Mouse (Mus musculus): ENCODE data around the gene Selenoo. TPM values are rescaled to one million over a fixed set of nuclear protein-coding genes. Genes with fewer than 3 reads are reported as not detected.

Selenoo gene
- polyA plus RNA-seq, 1 experiment from 2014 or later: 13.9 TPM

- H3K4me3 ChIP-seq: no peak overlapping the region
- peaks cover 25% of the 10 kb centered on the region for H3K4me1 ChIP-seq
- no peaks in the 10 kb centered on the region for H3K9me3 ChIP-seq (replicated peaks)
- H3K27ac ChIP-seq: no peak overlapping the region
- no peaks in the 10 kb centered on the region for H3K36me3 ChIP-seq
- WGBS: 89% methylated on average over 5 of the region's 5 CpGs
- DNase-seq (ENCODE audit: low spot score): no peak
- H3K27me3 ChIP-seq (ENCODE audit: low read depth, poor library complexity, severe bottlenecking): peaks cover 100% of the 10 kb centered on the region
These were observed 24.0 kb upstream of the Selenoo start for GRCm38 (mm10) chr15:89064891-89065290.

DNA sequence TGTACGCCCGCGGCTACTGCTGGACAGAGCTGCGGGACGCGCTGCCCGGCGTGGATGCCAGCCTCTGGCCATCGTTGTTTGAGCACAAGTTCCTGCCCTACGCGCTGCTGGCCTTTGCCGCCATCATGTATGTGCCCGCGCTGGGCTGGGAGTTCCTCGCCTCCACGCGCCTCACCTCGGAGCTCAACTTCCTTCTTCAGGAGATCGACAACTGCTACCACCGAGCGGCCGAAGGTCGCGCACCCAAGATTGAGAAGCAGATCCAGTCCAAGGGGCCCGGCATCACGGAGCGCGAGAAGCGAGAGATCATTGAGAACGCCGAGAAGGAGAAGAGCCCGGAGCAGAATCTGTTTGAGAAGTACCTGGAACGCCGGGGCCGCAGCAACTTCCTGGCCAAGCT, 21.3 kb upstream of the Selenoo start:
- Histone ChIP-seq H3K36me3 (no peaks in the 10 kb centered on the region), H3K4me3 (peak overlapping the region; percentile 28), H3K9me3 (replicated peaks) (no peaks in the 10 kb centered on the region), H3K4me1 (peaks cover 19% of the 10 kb centered on the region), H3K27me3 (ENCODE audit: low read depth, poor library complexity, severe bottlenecking) (peaks cover 83% of the 10 kb centered on the region), H3K27ac (no peak overlapping the region)
- WGBS: 31% methylated on average over 35 of the region's 35 CpGs
- peak; percentile 42 for DNase-seq (ENCODE audit: low spot score)

DNA sequence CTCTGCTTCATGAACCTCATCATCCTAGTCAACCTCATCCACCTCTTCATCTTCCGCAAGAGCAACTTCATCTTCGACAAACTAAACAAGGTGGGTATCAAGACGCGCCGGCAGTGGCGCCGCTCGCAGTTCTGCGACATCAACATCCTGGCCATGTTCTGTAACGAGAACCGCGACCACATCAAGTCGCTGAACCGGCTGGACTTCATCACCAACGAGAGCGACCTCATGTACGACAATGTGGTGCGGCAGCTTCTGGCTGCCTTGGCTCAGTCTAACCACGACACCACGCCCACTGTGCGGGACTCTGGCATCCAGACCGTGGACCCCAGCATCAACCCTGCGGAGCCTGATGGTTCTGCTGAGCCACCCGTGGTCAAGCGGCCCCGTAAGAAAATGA, 20.7 kb upstream of the Selenoo start:
- no peak for DNase-seq (ENCODE audit: low spot score)
- Histone ChIP-seq H3K4me1 (peaks cover 22% of the 10 kb centered on the region), H3K27ac (no peak overlapping the region), H3K9me3 (replicated peaks) (no peaks in the 10 kb centered on the region), H3K4me3 (peak overlapping the region; percentile 28), H3K36me3 (no peaks in the 10 kb centered on the region), H3K27me3 (ENCODE audit: low read depth, poor library complexity, severe bottlenecking) (peaks cover 77% of the 10 kb centered on the region)
- 31% methylated on average over 26 of the region's 26 CpGs for WGBS

GRCm38 (mm10) chr15:89069336-89069840, 19.5 kb upstream of the Selenoo start:
- Histone ChIP-seq H3K4me3 (no peak overlapping the region), H3K27ac (0 out of 2 replicates have a peak overlapping the region, but pooled peaks have one; percentile 19), H3K4me1 (peaks cover 32% of the 10 kb centered on the region), H3K9me3 (replicated peaks) (no peaks in the 10 kb centered on the region), H3K27me3 (ENCODE audit: low read depth, poor library complexity, severe bottlenecking) (peaks cover 65% of the 10 kb centered on the region), H3K36me3 (no peaks in the 10 kb centered on the region)
- WGBS: 83% methylated on average over 19 of the region's 19 CpGs
- no peak for DNase-seq (ENCODE audit: low spot score)

- Histone ChIP-seq H3K36me3 (no peaks in the 10 kb centered on the region), H3K27me3 (ENCODE audit: low read depth, poor library complexity, severe bottlenecking) (peaks cover 53% of the 10 kb centered on the region), H3K9me3 (replicated peaks) (no peaks in the 10 kb centered on the region), H3K4me3 (no peak overlapping the region), H3K27ac (no peak overlapping the region), H3K4me1 (peaks cover 44% of the 10 kb centered on the region)
- WGBS: 77% methylated on average over 24 of the region's 24 CpGs
- no peak for DNase-seq (ENCODE audit: low spot score)
These were observed 18.3 kb upstream of the Selenoo start for GRCm38 (mm10) chr15:89070606-89071005.

- WGBS: 62% methylated on average over 10 of the region's 10 CpGs
- H3K27me3 ChIP-seq (ENCODE audit: low read depth, poor library complexity, severe bottlenecking): peaks cover 18% of the 10 kb centered on the region
- peak overlapping the region; percentile 89 for H3K4me3 ChIP-seq
- peaks cover 4% of the 10 kb centered on the region; the same call in 1 of the 2 replicates for H3K36me3 ChIP-seq
- H3K4me1 ChIP-seq: peaks cover 58% of the 10 kb centered on the region
- no peaks in the 10 kb centered on the region for H3K9me3 ChIP-seq (replicated peaks)
- no peak for DNase-seq (ENCODE audit: low spot score)
- H3K27ac ChIP-seq: peak overlapping the region; percentile 95; the same call in 1 of the 2 replicates
These were observed 14.8 kb upstream of the Selenoo start for GRCm38 (mm10) chr15:89073993-89074603.

DNA sequence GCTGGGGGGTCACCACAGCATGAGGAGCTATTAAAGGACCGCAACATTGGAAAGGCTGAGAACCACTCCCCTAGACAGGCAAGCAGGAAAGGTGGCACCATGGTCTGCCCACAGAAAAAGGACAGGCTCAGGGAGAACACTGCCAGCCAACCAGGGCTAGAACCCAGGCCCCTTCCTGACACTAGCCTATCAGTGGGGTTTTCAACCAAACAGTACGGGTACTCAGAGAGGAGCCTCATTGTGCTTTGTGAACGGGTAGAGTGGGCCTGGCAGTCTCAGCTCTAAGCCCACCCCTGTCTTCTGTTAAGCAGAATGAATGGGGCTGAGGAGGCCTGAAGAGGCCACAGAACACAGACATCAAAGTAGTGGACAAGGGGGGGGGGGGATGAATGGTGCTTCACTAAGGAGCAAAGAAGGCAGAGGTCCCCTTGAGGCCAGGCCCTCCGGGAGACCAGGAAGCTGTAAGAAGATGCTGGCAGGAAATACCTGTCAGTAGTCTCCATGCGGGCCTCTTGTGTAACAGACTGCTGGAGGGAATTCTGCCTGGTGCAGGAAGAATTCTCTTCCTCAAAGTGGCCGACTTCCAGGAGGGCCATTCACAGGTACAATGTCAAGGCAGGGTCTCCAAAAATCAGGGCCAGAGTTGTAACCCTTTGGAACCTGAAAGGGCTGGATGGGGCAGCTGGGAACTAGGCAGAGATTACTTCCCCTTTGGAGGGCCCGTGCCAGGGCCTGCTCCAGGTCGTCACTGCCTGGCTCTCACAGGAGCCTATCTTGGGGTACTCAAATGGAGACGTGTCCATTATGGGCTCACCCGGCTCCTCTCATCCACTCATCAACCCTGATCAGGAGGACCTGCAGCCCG, 14.0 kb upstream of the Selenoo start, which contains the start of gene Trabd:
TSS of gene Trabd (plus strand) at position 512 of the 865 bp plus-strand sequence.
- DNase-seq (ENCODE audit: low spot score): no peak
- H3K9me3 ChIP-seq (replicated peaks): no peaks in the 10 kb centered on the region

DNA sequence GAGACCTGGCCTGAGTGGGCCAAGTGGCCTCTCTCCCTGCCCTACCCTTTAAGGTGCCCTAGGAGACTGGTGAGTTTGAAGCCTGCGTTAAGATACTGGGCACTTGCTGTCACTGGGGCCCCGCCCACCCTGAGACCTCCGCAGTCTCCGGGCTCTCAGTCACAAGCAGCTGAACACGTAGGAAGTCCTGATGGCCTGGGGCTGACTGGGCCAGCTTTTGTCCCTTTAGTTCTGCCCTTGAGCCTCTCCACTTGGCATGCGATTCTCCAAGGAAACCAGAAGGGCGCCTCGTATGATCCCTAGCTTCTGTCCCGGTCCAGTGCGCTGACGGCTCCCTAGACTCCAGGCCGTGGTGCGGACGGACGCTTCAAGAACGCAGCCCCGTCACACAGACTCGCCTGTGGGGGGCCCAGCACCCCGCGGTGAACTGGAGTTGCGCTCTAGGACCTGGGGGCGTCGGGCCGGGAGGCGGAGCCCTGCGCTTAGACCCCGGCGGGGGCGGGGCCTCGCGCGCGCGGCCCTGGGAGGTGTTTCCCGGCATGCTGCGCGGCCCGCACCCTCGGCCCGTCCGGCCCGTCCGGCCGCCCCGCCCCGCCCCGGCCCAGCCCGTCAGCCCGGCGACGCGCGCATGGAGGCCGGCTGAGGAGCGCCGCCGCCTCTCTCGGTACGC, 13.3 kb upstream of the Selenoo start:
- H3K27ac ChIP-seq: peak overlapping the region; percentile 95
- H3K4me3 ChIP-seq: peak overlapping the region; percentile 89
- H3K36me3 ChIP-seq: peaks cover 17% of the 10 kb centered on the region; the same call in 1 of the 2 replicates
- H3K9me3 ChIP-seq (replicated peaks): no peaks in the 10 kb centered on the region
- DNase-seq (ENCODE audit: low spot score): peak; percentile 93
- under 1% methylated on average over 59 of the region's 59 CpGs for WGBS
- H3K4me1 ChIP-seq: peaks cover 58% of the 10 kb centered on the region
- H3K27me3 ChIP-seq (ENCODE audit: low read depth, poor library complexity, severe bottlenecking): peaks cover 3% of the 10 kb centered on the region; the same call in 1 of the 2 replicates

More for the DNA sequence above, 14.0 kb upstream of the Selenoo start, which contains the start of gene Trabd:
- WGBS: 25% methylated on average over 11 of the region's 11 CpGs
- Histone ChIP-seq H3K36me3 (peaks cover 11% of the 10 kb centered on the region; the same call in 1 of the 2 replicates), H3K4me3 (peak within 1 kb of the TSS; percentile 89), H3K4me1 (peaks cover 58% of the 10 kb centered on the region), H3K27me3 (ENCODE audit: low read depth, poor library complexity, severe bottlenecking) (peaks cover 11% of the 10 kb centered on the region), H3K27ac (peak within 1 kb of the TSS; percentile 95)

DNA sequence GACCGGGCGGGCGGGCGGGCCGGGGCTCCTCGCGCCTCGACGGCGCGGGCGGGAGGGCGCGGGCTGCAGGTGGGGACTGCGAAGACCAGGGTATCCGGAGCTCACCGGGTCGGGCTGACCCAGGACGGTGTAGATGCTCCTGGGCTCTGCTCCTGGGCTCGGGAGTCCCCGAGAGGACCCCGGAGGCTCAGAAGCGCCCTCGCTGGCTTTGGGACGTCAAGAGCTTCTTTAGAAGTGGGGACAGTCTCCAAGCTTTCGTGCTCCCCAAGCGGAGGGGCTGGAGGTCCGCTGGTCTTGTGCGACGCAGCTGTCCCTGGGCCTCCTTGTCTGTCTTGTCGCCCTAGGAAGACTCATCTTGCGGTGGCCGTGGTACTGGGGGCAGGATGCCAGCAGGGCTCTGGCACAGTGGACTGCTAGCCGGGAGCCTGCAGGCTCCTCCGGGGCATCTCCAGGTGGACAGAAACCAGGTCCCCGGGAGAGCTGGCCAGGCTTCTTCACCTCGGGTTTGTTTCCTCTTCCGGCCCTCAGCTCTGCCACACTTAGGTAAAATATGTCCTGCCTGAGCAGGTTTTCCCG, 12.6 kb upstream of the Selenoo start:
- Histone ChIP-seq H3K4me1 (peaks cover 58% of the 10 kb centered on the region), H3K27ac (peak overlapping the region; percentile 95), H3K36me3 (peaks cover 23% of the 10 kb centered on the region), H3K4me3 (peak overlapping the region; percentile 89), H3K27me3 (ENCODE audit: low read depth, poor library complexity, severe bottlenecking) (no peaks in the 10 kb centered on the region), H3K9me3 (replicated peaks) (no peaks in the 10 kb centered on the region)
- no peak for DNase-seq (ENCODE audit: low spot score)
- under 1% methylated on average over 36 of the region's 39 CpGs for WGBS

- peak; percentile 46 for DNase-seq (ENCODE audit: low spot score)
- Histone ChIP-seq H3K9me3 (replicated peaks) (no peaks in the 10 kb centered on the region), H3K36me3 (peaks cover 44% of the 10 kb centered on the region), H3K4me1 (peaks cover 54% of the 10 kb centered on the region), H3K27ac (peak overlapping the region; percentile 63), H3K4me3 (peak overlapping the region; percentile 16; the same call in 1 of the 2 replicates), H3K27me3 (ENCODE audit: low read depth, poor library complexity, severe bottlenecking) (no peaks in the 10 kb centered on the region)
- WGBS: 52% methylated on average over 9 of the region's 9 CpGs
These were observed 10.6 kb upstream of the Selenoo start for GRCm38 (mm10) chr15:89078208-89078836.

- H3K27ac ChIP-seq: no peak overlapping the region
- H3K36me3 ChIP-seq: peaks cover 82% of the 10 kb centered on the region
- 90% methylated on average over 1 of the region's 1 CpGs for WGBS
- H3K27me3 ChIP-seq (ENCODE audit: low read depth, poor library complexity, severe bottlenecking): no peaks in the 10 kb centered on the region
- no peak for DNase-seq (ENCODE audit: low spot score)
- no peak overlapping the region for H3K4me3 ChIP-seq
- peaks cover 11% of the 10 kb centered on the region for H3K4me1 ChIP-seq
- H3K9me3 ChIP-seq (replicated peaks): no peaks in the 10 kb centered on the region
These were observed 5.0 kb upstream of the Selenoo start for GRCm38 (mm10) chr15:89083906-89084305.

DNA sequence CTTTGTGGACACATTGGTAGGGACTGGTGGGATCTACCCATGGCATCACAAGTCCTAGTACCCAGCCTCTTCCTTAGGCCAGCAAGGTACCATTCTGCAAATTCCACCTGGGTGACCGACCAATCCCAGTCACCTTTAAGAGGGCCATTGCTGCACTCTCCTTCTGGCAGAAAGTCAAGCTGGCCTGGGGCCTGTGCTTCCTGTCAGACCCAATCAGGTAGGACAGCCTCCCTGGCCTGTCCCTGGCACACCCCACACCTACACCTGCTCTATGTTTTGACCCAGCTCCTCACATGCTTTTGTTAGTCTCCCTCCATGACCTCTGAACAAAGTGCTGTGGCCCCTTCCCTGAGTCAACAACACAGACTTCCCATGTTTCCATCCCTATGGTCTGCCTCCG, 4.1 kb upstream of the Selenoo start:
- H3K36me3 ChIP-seq: peaks cover 74% of the 10 kb centered on the region

More for the DNA sequence above, 4.1 kb upstream of the Selenoo start:
- WGBS: 90% methylated on average over 2 of the region's 2 CpGs
- no peaks in the 10 kb centered on the region for H3K27me3 ChIP-seq (ENCODE audit: low read depth, poor library complexity, severe bottlenecking)
- H3K27ac ChIP-seq: no peak overlapping the region
- no peak for DNase-seq (ENCODE audit: low spot score)
- no peaks in the 10 kb centered on the region for H3K9me3 ChIP-seq (replicated peaks)
- peaks cover 16% of the 10 kb centered on the region for H3K4me1 ChIP-seq
- no peak overlapping the region for H3K4me3 ChIP-seq

Measured in limb, embryonic 10.5 days (tissue).